Mouse (Mus musculus) mouse embryonic stem cell (cell line): ENCODE data around the gene Tom1l1.

Experiments used
- in situ Hi-C, 2 experiments: fragments of 300-500 bp; cut with MboI; formaldehyde crosslinking; loops; 1 replicate in 1 of 2; 3 replicates in 1 of 2; pipeline ENCODE4 v1.14.3; 2019 to 2020; ENCODE audit warnings: low sequenced_read_pairs in 2 of 2, low pct_unique_long_range_greater_than_20kb in 1 of 2, mixed read lengths in 1 of 2; ENCODE audit not compliant: unreplicated experiment in 1 of 2

Tom1l1 gene

DNA sequence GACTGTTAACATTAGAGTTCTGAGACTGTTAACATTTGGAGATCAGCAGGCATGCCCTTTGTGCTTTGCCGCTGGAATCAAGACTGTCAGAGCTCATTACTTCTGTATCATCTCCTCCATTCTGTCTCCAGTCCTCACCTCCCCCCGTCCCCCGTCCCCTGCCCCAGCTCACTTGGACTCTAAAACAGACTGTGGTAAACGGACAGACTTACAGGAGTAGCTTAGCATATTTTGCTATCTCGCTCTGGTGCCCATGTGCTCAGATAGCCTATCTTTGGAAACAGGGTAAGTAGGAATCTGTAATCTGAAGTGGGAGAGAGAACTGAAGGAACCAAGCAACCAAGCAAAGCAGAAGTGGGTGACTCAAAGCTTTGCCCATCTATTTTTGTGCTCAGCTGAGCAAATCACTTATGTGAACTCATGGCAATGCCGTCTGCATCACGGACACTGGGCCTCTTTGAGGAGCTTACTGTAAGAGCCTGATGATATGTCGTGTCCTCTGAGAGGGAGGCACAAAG, 10.3 kb downstream of the Tom1l1 start:
- in situ Hi-C loops, result no loop called here

GRCm38 (mm10) chr11:90677027-90677426, 11.1 kb downstream of the Tom1l1 start:
- in situ Hi-C loops, result no loop called here

- in situ Hi-C loops, result no loop called here
Observed at GRCm38 (mm10) chr11:90675479-90676110, 12.6 kb downstream of the Tom1l1 start.

DNA sequence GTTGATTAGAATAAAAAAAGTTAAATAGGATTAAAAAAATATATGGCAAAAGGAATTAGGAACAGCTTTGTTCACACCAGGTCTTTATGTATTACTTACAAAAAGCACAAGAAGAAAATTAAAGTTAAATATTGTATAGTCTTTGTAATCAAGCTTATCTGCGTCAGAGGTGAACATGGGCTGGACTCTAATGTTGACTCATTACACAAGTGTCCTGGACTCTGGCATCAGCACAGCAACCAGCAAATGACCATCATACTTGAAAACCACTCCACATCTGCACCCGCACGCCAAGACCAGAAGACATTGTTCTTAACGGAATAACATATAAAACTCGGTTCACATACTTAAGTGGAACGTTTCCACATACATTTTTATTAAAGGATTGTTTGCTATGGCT, 20.8 kb downstream of the Tom1l1 start:
- in situ Hi-C loops, result no loop called here

DNA sequence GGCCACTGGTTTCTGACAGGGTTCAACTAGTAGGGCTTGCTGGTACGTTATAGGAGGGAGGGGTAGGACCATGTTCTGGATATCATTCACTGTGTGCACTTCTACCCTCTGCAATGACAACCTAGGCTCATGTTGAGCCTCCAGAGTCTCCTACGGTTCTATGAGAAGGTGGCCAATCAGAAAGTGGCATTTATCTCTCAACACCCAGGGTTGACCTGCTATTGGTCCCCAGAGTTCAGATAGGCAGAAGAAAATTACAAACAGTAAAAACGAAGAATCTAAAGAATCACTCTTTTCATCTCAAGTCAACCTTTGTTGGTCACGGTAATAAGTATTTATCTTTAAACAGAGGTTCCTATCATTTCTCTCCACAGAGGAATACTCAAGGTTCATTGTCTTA, 21.2 kb downstream of the Tom1l1 start:
- in situ Hi-C loops, result no loop called here

GRCm38 (mm10) chr11:90666144-90666757, 21.9 kb downstream of the Tom1l1 start:
- in situ Hi-C loops, result no loop called here

- in situ Hi-C loops, result no loop called here
Observed at GRCm38 (mm10) chr11:90665161-90665560, 23.0 kb downstream of the Tom1l1 start.

- in situ Hi-C loops, result no loop called here
Observed at GRCm38 (mm10) chr11:90664345-90664986, 23.7 kb downstream of the Tom1l1 start.

- in situ Hi-C loops, result no loop called here
Observed at GRCm38 (mm10) chr11:90663618-90664297, 24.4 kb downstream of the Tom1l1 start.

- in situ Hi-C loops, result no loop called here
Observed at GRCm38 (mm10) chr11:90663052-90663451, 25.1 kb downstream of the Tom1l1 start.

DNA sequence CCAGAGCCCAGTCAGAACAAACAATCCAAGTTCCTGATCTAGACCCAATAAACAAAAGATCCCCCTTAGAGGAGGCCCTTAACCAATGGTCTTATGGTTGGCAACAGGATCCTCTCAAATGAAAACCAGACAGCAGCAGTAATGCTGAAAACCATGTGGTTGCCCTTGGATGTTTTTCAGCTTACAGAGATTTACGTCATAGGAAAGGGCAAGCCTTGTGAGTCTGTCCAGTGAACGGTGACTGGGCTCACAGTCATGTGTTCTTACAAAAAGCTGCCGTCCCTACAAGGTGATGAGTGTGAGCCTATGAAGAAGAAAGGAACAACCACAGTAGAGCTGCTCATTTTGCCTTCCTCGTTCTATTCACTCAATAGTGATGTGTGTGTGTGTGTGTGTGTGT, 27.5 kb downstream of the Tom1l1 start:
- in situ Hi-C loops, result no loop called here

GRCm38 (mm10) chr11:90657527-90657926, 30.6 kb downstream of the Tom1l1 start:
- in situ Hi-C loops, result no loop called here

GRCm38 (mm10) chr11:90652603-90653002, 35.6 kb downstream of the Tom1l1 start:
- in situ Hi-C loops, result no loop called here

DNA sequence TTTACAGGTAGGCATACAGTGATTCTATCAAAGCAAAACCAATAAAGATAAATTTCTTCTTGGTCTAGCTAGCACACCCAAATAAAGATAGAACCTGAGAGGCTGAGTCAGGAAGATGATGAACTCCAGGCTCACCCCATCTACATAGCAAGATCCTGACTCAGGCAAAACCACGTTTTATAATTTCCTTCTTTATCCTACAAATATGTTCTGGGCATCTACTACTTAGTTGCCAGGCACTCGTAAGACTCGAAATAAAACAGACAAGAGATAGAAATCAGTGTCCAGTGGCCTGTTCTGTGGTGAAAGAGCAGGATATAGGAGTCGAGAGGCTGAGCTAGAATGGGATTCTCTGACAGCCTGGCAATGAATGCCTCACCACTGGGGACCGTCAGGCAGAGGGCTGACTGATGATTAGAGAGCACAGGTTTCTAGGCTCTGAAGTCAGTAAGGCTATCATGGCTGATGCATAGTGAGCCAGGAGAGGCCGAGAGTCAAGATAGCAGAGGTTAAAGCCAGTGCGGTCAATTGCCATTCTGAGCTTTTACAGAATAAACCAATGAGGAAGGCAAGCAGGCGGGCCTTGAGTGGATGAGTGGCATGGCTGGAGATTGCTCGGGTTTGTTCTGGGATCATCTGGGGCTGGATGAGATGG, 37.8 kb downstream of the Tom1l1 start:
- in situ Hi-C loops, result no loop called here

GRCm38 (mm10) chr11:90649777-90650176, 38.4 kb downstream of the Tom1l1 start:
- in situ Hi-C loops, result no loop called here

GRCm38 (mm10) chr11:90638312-90638830, 49.8 kb downstream of the Tom1l1 start:
- in situ Hi-C loops, result no loop called here

DNA sequence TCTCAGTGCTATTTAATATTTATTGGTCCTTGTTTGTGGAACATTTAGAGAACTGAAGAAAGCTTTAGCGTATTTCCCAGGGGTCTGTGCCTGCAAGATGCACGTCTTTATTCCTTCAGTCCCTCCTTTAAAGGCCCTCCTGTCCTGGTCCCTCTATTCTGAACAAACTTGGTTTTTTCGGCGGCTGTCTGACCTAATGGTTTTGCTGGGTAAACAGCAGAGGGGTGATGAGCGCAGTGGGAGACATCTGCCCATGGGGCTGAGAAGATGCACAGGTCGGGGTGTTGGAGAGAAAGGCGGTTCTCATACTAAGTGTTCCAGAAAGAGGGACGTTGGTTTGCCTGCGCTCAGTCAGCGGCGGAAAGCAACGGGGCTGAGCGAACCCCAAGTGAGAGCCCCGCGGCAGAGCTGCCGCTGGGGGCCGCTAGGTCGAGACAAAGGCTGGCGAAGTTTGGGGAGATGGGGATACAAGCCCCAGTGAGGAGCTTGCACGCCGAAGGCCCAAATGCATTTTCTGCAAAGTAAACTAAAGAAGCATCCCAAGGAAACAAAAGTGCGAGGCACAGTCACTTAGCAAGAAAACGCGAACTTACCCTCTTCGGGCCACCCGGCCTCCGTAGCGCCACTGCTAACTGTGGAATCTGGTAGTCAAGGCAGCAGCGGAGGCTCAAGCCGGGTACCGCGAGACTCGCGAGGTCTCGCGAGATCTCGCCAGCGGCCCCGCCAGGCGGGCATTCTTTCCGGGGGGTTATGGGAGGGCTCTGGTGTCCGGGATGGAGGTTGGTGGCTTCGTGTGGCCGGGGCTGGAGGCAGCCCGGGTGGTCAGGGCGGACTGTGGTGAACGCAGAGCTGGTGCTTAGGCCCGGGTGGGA, 50.5 kb downstream of the Tom1l1 start, which contains the start of the genes Stxbp4 and Cox11:
Gene Stxbp4 (minus strand): TSS at position 645 of the 872 bp plus-strand sequence.
Gene Cox11 (plus strand): TSS at position 734 of the 872 bp plus-strand sequence.
- in situ Hi-C loops, result no loop called here
